Mouse (Mus musculus): ENCODE measurements around the gene Gcgr. TPM values are rescaled to one million over a fixed set of nuclear protein-coding genes. Genes with fewer than 3 reads are reported as not detected.

Gene Gcgr
- total and polyA plus RNA-seq, 2 experiments from 2014 or later = 0.99 to 1.0 TPM

DNA sequence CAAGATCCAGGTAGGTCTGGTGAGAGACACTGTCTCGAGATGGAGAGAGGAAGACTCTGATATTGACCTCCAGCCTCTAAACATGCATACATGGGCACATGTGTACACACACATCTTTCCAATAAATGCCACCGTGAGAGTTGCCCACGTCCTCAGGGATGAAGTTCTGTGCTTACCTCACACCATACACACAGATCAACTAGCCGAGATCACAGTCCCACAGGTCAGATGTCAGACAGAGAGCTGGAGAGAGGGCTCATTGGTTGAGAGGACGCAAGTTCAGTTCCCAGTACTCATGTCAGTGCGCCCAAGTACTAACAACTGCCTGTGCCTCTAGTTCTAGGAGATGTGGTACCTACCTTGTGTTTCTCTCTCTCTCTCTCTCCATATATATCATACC lies 29.5 kb upstream of the Gcgr start:
- 63% methylated on average over 6 of the region's 6 CpGs for WGBS

DNA sequence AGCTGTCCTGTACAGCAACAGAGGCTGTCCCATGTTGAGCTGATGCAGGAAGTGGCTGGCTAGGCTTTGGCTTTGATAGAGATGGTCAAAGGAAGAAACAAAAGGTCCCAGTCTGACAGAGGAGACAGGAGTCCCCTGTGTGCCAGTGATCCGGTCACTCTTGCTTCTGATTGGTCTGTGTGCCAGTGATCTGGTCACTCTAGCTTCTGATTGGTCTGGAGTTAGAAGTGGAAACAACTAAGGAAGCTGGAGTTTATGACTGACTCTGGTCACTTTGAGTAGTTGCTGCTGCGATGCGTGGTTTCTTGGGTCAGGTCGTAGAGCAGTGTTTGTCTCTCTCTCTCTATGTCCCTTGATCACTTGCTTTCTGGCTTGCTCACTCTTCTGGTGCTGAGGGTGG lies 28.8 kb upstream of the Gcgr start:
- Histone ChIP-seq H3K27ac (no peak overlapping the region), H3K4me3 (ENCODE audit: low read length) (no peak overlapping the region), H3K4me1 (ENCODE audit: insufficient read depth, low read length) (no peaks in the 10 kb centered on the region), H3K27me3 (ENCODE audit: insufficient read depth, low read length) (no peaks in the 10 kb centered on the region), H3K4me2 (ENCODE audit: low read depth, low read length) (no peak overlapping the region), H3K9me3 (ENCODE audit: low read length) (no peaks in the 10 kb centered on the region), H3K36me3 (ENCODE audit: insufficient read depth, low read length) (peaks cover 17% of the 10 kb centered on the region), H3K9ac (replicated peaks; ENCODE audit: low read length) (no peak overlapping the region)
- TF ChIP-seq CTCF (IDR thresholded peaks at IDR 0.05; ENCODE audit: low read depth) = no peak
- DNase-seq (ENCODE audit: low spot score) = no peak
- 95% methylated on average over 4 of the region's 4 CpGs for WGBS
- no peak for ATAC-seq

More for the DNA sequence above, 29.5 kb upstream of the Gcgr start:
- Histone ChIP-seq H3K27me3 (ENCODE audit: insufficient read depth, low read length) (no peaks in the 10 kb centered on the region), H3K9ac (replicated peaks; ENCODE audit: low read length) (no peak overlapping the region), H3K4me1 (ENCODE audit: insufficient read depth, low read length) (no peaks in the 10 kb centered on the region), H3K36me3 (ENCODE audit: insufficient read depth, low read length) (peaks cover 22% of the 10 kb centered on the region), H3K27ac (no peak overlapping the region), H3K4me2 (ENCODE audit: low read depth, low read length) (no peak overlapping the region), H3K4me3 (ENCODE audit: low read length) (no peak overlapping the region), H3K9me3 (ENCODE audit: low read length) (no peaks in the 10 kb centered on the region)
- ATAC-seq = no peak
- DNase-seq (ENCODE audit: low spot score) = no peak
- TF ChIP-seq CTCF (IDR thresholded peaks at IDR 0.05; ENCODE audit: low read depth) = no peak

DNA sequence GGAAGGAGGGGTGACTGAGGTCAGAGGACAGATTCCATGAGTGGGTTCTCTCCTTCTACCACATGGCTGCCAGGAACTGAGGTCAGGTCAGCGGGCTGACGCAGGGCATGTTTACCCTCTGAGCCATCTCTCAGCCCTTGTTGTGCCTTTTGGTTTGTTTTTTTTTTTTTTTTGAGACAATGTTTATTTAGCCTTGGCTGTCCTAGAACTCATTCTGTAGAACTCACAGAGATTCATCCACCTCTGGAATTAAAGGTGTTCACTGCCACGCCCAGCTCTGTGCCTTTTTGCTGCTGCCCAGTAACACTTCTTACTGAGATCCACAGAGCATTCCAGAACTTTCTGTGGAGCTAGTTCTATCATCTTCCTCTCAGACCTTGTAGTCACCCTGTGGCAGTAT lies 24.8 kb upstream of the Gcgr start:
- DNase-seq (ENCODE audit: low spot score) (no peak), ATAC-seq (no peak)
- H3K4me3 ChIP-seq (ENCODE audit: low read length) = no peak overlapping the region
- WGBS = 89% methylated on average over 3 of the region's 3 CpGs
- H3K9me3 ChIP-seq (ENCODE audit: low read length) = no peaks in the 10 kb centered on the region
- H3K4me1 ChIP-seq (ENCODE audit: insufficient read depth, low read length) = no peaks in the 10 kb centered on the region
- no peaks in the 10 kb centered on the region for H3K27me3 ChIP-seq (ENCODE audit: insufficient read depth, low read length)
- no peak for TF ChIP-seq CTCF (IDR thresholded peaks at IDR 0.05; ENCODE audit: low read depth)
- H3K9ac ChIP-seq (replicated peaks; ENCODE audit: low read length) = no peak overlapping the region
- no peak overlapping the region for H3K4me2 ChIP-seq (ENCODE audit: low read depth, low read length)
- no peak overlapping the region for H3K27ac ChIP-seq
- H3K36me3 ChIP-seq (ENCODE audit: insufficient read depth, low read length) = no peaks in the 10 kb centered on the region

DNA sequence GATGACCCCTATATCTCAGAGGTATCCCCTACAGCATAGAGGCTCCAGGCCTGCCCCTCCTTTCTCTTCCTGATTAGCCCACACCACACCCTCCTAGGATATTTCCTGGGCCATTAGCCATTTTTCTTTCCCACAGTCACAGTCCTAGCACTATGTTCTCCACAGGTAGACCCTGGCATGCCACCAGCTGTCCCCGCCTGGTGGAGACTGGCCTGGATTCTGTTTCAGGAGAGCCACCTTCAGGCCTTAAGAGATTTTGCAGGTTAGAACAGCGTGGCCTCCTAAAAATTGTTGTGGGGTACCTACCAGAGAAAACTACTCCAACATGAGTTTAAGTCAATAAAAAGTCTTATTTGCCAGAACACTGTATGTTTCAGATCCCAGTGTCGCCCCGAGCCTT lies 23.6 kb upstream of the Gcgr start:
- Histone ChIP-seq H3K9ac (replicated peaks; ENCODE audit: low read length) (no peak overlapping the region), H3K4me1 (ENCODE audit: insufficient read depth, low read length) (no peaks in the 10 kb centered on the region), H3K4me3 (ENCODE audit: low read length) (no peak overlapping the region), H3K4me2 (ENCODE audit: low read depth, low read length) (no peak overlapping the region), H3K27me3 (ENCODE audit: insufficient read depth, low read length) (no peaks in the 10 kb centered on the region), H3K9me3 (ENCODE audit: low read length) (no peaks in the 10 kb centered on the region), H3K27ac (no peak overlapping the region), H3K36me3 (ENCODE audit: insufficient read depth, low read length) (no peaks in the 10 kb centered on the region)
- TF ChIP-seq CTCF (IDR thresholded peaks at IDR 0.05; ENCODE audit: low read depth) = peak; percentile 58
- DNase-seq (ENCODE audit: low spot score) = peak; percentile 27
- no peak for ATAC-seq
- 54% methylated on average over 4 of the region's 4 CpGs for WGBS

DNA sequence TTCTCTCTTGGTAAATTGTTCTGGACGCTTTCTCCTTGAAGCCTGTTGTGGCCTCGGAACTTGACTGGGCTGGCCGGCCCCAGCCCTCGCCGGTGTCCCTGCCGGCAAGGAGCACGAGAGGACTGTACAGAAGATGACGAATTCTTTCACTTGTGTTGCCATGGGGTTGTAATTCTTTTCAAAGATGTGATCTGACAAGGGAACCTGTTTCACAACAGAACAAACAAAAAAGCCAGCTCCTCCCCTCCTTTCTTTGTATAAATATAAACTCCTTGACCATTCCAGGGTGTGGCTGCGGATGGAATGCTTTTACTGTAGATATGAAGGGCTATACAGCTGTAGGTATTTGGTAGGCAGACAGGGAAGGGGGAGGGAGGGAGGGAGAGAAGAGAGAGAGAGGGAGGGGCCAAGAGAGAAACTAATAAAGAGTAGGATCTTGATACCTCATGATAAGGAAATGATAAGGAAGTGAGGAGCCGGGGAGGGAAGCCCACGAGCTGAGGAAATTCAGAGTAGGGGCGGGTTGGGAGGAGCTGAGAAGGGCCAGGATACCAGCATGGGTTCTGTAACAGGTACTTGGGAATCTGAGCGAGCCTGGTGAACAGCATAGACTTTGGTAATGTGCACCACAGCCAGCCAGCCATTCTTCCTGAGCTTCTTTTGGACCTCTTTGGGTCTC lies 22.7 kb upstream of the Gcgr start:
- H3K4me1 ChIP-seq (ENCODE audit: insufficient read depth, low read length) = no peaks in the 10 kb centered on the region
- no peak overlapping the region for H3K9ac ChIP-seq (replicated peaks; ENCODE audit: low read length)
- no peak for TF ChIP-seq CTCF (IDR thresholded peaks at IDR 0.05; ENCODE audit: low read depth)
- no peak overlapping the region for H3K4me3 ChIP-seq (ENCODE audit: low read length)
- no peaks in the 10 kb centered on the region for H3K36me3 ChIP-seq (ENCODE audit: insufficient read depth, low read length)
- no peak overlapping the region for H3K4me2 ChIP-seq (ENCODE audit: low read depth, low read length)
- H3K27me3 ChIP-seq (ENCODE audit: insufficient read depth, low read length) = no peaks in the 10 kb centered on the region
- no peak overlapping the region for H3K27ac ChIP-seq
- WGBS = 75% methylated on average over 13 of the region's 13 CpGs
- H3K9me3 ChIP-seq (ENCODE audit: low read length) = no peaks in the 10 kb centered on the region
- ATAC-seq (no peak), DNase-seq (ENCODE audit: low spot score) (no peak)

DNA sequence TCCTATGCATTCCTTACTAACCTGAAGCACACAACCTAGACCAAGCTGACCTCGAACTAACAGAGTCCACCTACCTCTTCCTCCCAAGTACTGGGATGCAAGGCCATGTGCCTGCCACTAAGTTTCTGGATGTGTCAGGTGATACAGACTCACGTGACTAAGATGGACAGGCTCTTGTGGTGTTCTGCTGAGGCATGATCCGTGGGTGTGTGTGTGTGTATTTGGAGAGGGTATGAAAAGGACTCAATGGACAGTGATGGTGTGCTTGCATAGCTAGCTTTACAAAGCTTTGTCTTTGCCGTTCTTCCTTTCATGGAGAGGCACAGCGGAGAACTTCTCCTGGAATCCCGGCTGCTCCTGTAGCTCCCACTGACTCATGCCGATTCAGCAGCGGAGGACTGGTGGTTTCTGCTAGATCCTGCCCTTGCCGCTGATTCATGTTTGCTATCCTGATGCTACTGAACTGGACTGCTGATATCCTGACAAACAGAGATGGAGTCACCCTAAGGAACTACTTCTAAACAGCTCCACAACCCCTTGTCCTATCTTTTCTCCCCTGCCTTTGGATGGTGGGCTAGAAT lies 22.1 kb upstream of the Gcgr start:
- H3K4me1 ChIP-seq (ENCODE audit: insufficient read depth, low read length) = no peaks in the 10 kb centered on the region
- no peaks in the 10 kb centered on the region for H3K9me3 ChIP-seq (ENCODE audit: low read length)
- no peak overlapping the region for H3K4me2 ChIP-seq (ENCODE audit: low read depth, low read length)
- 77% methylated on average over 9 of the region's 9 CpGs for WGBS
- H3K4me3 ChIP-seq (ENCODE audit: low read length) = no peak overlapping the region
- no peak for TF ChIP-seq CTCF (IDR thresholded peaks at IDR 0.05; ENCODE audit: low read depth)
- H3K9ac ChIP-seq (replicated peaks; ENCODE audit: low read length) = no peak overlapping the region
- ATAC-seq (no peak), DNase-seq (ENCODE audit: low spot score) (no peak)
- no peaks in the 10 kb centered on the region for H3K36me3 ChIP-seq (ENCODE audit: insufficient read depth, low read length)
- no peaks in the 10 kb centered on the region for H3K27me3 ChIP-seq (ENCODE audit: insufficient read depth, low read length)
- no peak overlapping the region for H3K27ac ChIP-seq

DNA sequence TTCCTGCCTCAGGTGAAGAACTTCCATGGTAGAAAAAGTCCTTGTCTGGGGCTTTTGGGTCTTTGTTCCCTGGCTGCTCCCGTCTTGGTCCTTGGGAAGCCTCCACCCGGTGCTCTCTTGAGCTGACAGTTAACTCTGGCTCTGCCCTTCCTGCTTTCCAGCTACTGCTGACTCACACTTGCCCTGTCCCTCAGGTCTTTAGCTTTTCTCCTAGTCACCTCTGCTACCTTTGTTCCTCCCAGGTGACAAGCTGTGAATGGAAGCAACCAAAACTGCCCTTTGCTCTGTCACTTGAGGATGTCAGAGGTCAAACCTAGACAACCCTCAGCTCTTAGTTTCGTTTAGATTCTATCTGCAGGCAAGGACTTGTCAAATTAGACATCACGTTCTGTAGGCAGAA lies 20.6 kb upstream of the Gcgr start:
- H3K36me3 ChIP-seq (ENCODE audit: insufficient read depth, low read length) = no peaks in the 10 kb centered on the region
- H3K27me3 ChIP-seq (ENCODE audit: insufficient read depth, low read length) = no peaks in the 10 kb centered on the region
- TF ChIP-seq CTCF (IDR thresholded peaks at IDR 0.05; ENCODE audit: low read depth) = no peak
- H3K9me3 ChIP-seq (ENCODE audit: low read length) = no peaks in the 10 kb centered on the region
- no peak overlapping the region for H3K27ac ChIP-seq
- no peak for ATAC-seq
- no peak for DNase-seq (ENCODE audit: low spot score)
- no peak overlapping the region for H3K4me3 ChIP-seq (ENCODE audit: low read length)
- no peak overlapping the region for H3K4me2 ChIP-seq (ENCODE audit: low read depth, low read length)
- H3K4me1 ChIP-seq (ENCODE audit: insufficient read depth, low read length) = no peaks in the 10 kb centered on the region
- WGBS = 37% methylated on average over 4 of the region's 4 CpGs
- H3K9ac ChIP-seq (replicated peaks; ENCODE audit: low read length) = no peak overlapping the region

Data from hindbrain, postnatal 0 days (tissue).